Mouse (Mus musculus): ENCODE results near the gene Nt5dc3. TPM values are rescaled to one million over a fixed set of nuclear protein-coding genes. Genes with fewer than 3 reads are reported as not detected.

Nt5dc3 gene
- polyA plus RNA-seq, 1 experiment from 2014 or later = 1.3 TPM

GRCm38 (mm10) chr10:86794794-86795535 lies 16.2 kb downstream of the Nt5dc3 start:
- no peak for ATAC-seq (replicated peaks; ENCODE audit: low FRiP score)

GRCm38 (mm10) chr10:86796073-86796741 lies 17.4 kb downstream of the Nt5dc3 start:
- Histone ChIP-seq H3K4me3 (ENCODE audit: low read depth, low read length) (no peak overlapping the region), H3K4me1 (replicated peaks; ENCODE audit: control insufficient read depth, insufficient read depth, low read length) (no peaks in the 10 kb centered on the region), H3K27ac (ENCODE audit: low read depth, low read length) (no peak overlapping the region), H3K4me2 (no peak overlapping the region), H3K9me3 (ENCODE audit: control insufficient read depth, low read length) (no peaks in the 10 kb centered on the region), H3K36me3 (ENCODE audit: control insufficient read depth, insufficient read depth, low read length) (no peaks in the 10 kb centered on the region), H3K27me3 (replicated peaks; ENCODE audit: control insufficient read depth, insufficient read depth, low read length) (no peaks in the 10 kb centered on the region), H3K9ac (ENCODE audit: low read depth, low read length) (no peak overlapping the region)
- ATAC-seq (replicated peaks; ENCODE audit: low FRiP score) = no peak
- no peak for DNase-seq (ENCODE audit: low spot score)
- 89% methylated on average over 5 of the region's 5 CpGs for WGBS

More at GRCm38 (mm10) chr10:86794794-86795535, 16.2 kb downstream of the Nt5dc3 start:
- Histone ChIP-seq H3K36me3 (ENCODE audit: control insufficient read depth, insufficient read depth, low read length) (no peaks in the 10 kb centered on the region), H3K4me1 (replicated peaks; ENCODE audit: control insufficient read depth, insufficient read depth, low read length) (no peaks in the 10 kb centered on the region), H3K4me3 (ENCODE audit: low read depth, low read length) (no peak overlapping the region), H3K27ac (ENCODE audit: low read depth, low read length) (no peak overlapping the region), H3K9me3 (ENCODE audit: control insufficient read depth, low read length) (no peaks in the 10 kb centered on the region), H3K27me3 (replicated peaks; ENCODE audit: control insufficient read depth, insufficient read depth, low read length) (no peaks in the 10 kb centered on the region), H3K4me2 (no peak overlapping the region), H3K9ac (ENCODE audit: low read depth, low read length) (no peak overlapping the region)
- no peak for DNase-seq (ENCODE audit: low spot score)
- WGBS = 88% methylated on average over 9 of the region's 9 CpGs

- ATAC-seq (replicated peaks; ENCODE audit: low FRiP score) (no peak), DNase-seq (ENCODE audit: low spot score) (no peak)
- no peaks in the 10 kb centered on the region for H3K9me3 ChIP-seq (ENCODE audit: control insufficient read depth, low read length)
- 76% methylated on average over 1 of the region's 1 CpGs for WGBS
- no peaks in the 10 kb centered on the region for H3K27me3 ChIP-seq (replicated peaks; ENCODE audit: control insufficient read depth, insufficient read depth, low read length)
- no peak overlapping the region for H3K9ac ChIP-seq (ENCODE audit: low read depth, low read length)
- no peak overlapping the region for H3K27ac ChIP-seq (ENCODE audit: low read depth, low read length)
- no peak overlapping the region for H3K4me3 ChIP-seq (ENCODE audit: low read depth, low read length)
- no peaks in the 10 kb centered on the region for H3K36me3 ChIP-seq (ENCODE audit: control insufficient read depth, insufficient read depth, low read length)
- no peaks in the 10 kb centered on the region for H3K4me1 ChIP-seq (replicated peaks; ENCODE audit: control insufficient read depth, insufficient read depth, low read length)
- no peak overlapping the region for H3K4me2 ChIP-seq
Observed at GRCm38 (mm10) chr10:86807362-86807761, 28.6 kb downstream of the Nt5dc3 start.

- Histone ChIP-seq H3K9me3 (ENCODE audit: control insufficient read depth, low read length) (no peaks in the 10 kb centered on the region), H3K27me3 (replicated peaks; ENCODE audit: control insufficient read depth, insufficient read depth, low read length) (no peaks in the 10 kb centered on the region), H3K9ac (ENCODE audit: low read depth, low read length) (no peak overlapping the region), H3K36me3 (ENCODE audit: control insufficient read depth, insufficient read depth, low read length) (no peaks in the 10 kb centered on the region), H3K4me2 (no peak overlapping the region), H3K27ac (ENCODE audit: low read depth, low read length) (no peak overlapping the region), H3K4me1 (replicated peaks; ENCODE audit: control insufficient read depth, insufficient read depth, low read length) (no peaks in the 10 kb centered on the region), H3K4me3 (ENCODE audit: low read depth, low read length) (no peak overlapping the region)
- ATAC-seq (replicated peaks; ENCODE audit: low FRiP score) (no peak), DNase-seq (ENCODE audit: low spot score) (no peak)
- WGBS = 88% methylated on average over 15 of the region's 15 CpGs
Observed at GRCm38 (mm10) chr10:86808013-86808758, 29.4 kb downstream of the Nt5dc3 start.

- no peaks in the 10 kb centered on the region for H3K27me3 ChIP-seq (replicated peaks; ENCODE audit: control insufficient read depth, insufficient read depth, low read length)
- no peaks in the 10 kb centered on the region for H3K4me1 ChIP-seq (replicated peaks; ENCODE audit: control insufficient read depth, insufficient read depth, low read length)
- no peak for DNase-seq (ENCODE audit: low spot score)
- H3K9me3 ChIP-seq (ENCODE audit: control insufficient read depth, low read length) = no peaks in the 10 kb centered on the region
- no peaks in the 10 kb centered on the region for H3K36me3 ChIP-seq (ENCODE audit: control insufficient read depth, insufficient read depth, low read length)
- H3K4me3 ChIP-seq (ENCODE audit: low read depth, low read length) = no peak overlapping the region
- H3K9ac ChIP-seq (ENCODE audit: low read depth, low read length) = no peak overlapping the region
- H3K27ac ChIP-seq (ENCODE audit: low read depth, low read length) = no peak overlapping the region
- no peak for ATAC-seq (replicated peaks; ENCODE audit: low FRiP score)
- WGBS = 93% methylated on average over 9 of the region's 9 CpGs
- H3K4me2 ChIP-seq = no peak overlapping the region
Observed at GRCm38 (mm10) chr10:86810000-86810399, 31.2 kb downstream of the Nt5dc3 start.

GRCm38 (mm10) chr10:86810612-86811011 lies 31.8 kb downstream of the Nt5dc3 start:
- no peaks in the 10 kb centered on the region for H3K9me3 ChIP-seq (ENCODE audit: control insufficient read depth, low read length)
- H3K4me1 ChIP-seq (replicated peaks; ENCODE audit: control insufficient read depth, insufficient read depth, low read length) = no peaks in the 10 kb centered on the region
- DNase-seq (ENCODE audit: low spot score) (no peak), ATAC-seq (replicated peaks; ENCODE audit: low FRiP score) (no peak)
- no peak overlapping the region for H3K4me3 ChIP-seq (ENCODE audit: low read depth, low read length)
- 89% methylated on average over 5 of the region's 5 CpGs for WGBS
- no peak overlapping the region for H3K4me2 ChIP-seq
- H3K27me3 ChIP-seq (replicated peaks; ENCODE audit: control insufficient read depth, insufficient read depth, low read length) = no peaks in the 10 kb centered on the region
- H3K9ac ChIP-seq (ENCODE audit: low read depth, low read length) = no peak overlapping the region
- H3K36me3 ChIP-seq (ENCODE audit: control insufficient read depth, insufficient read depth, low read length) = no peaks in the 10 kb centered on the region
- no peak overlapping the region for H3K27ac ChIP-seq (ENCODE audit: low read depth, low read length)

- H3K4me1 ChIP-seq (replicated peaks; ENCODE audit: control insufficient read depth, insufficient read depth, low read length) = peaks cover 7% of the 10 kb centered on the region
- H3K27me3 ChIP-seq (replicated peaks; ENCODE audit: control insufficient read depth, insufficient read depth, low read length) = no peaks in the 10 kb centered on the region
- DNase-seq (ENCODE audit: low spot score) (no peak), ATAC-seq (replicated peaks; ENCODE audit: low FRiP score) (no peak)
- H3K9ac ChIP-seq (ENCODE audit: low read depth, low read length) = no peak overlapping the region
- no peaks in the 10 kb centered on the region for H3K9me3 ChIP-seq (ENCODE audit: control insufficient read depth, low read length)
- H3K36me3 ChIP-seq (ENCODE audit: control insufficient read depth, insufficient read depth, low read length) = no peaks in the 10 kb centered on the region
- no peak overlapping the region for H3K4me2 ChIP-seq
- H3K27ac ChIP-seq (ENCODE audit: low read depth, low read length) = no peak overlapping the region
- WGBS = 75% methylated on average over 19 of the region's 19 CpGs
- H3K4me3 ChIP-seq (ENCODE audit: low read depth, low read length) = no peak overlapping the region
Observed at GRCm38 (mm10) chr10:86814292-86815131, 35.7 kb downstream of the Nt5dc3 start.

GRCm38 (mm10) chr10:86815133-86815532 lies 36.3 kb downstream of the Nt5dc3 start:
- WGBS = 65% methylated on average over 7 of the region's 7 CpGs
- H3K27me3 ChIP-seq (replicated peaks; ENCODE audit: control insufficient read depth, insufficient read depth, low read length) = no peaks in the 10 kb centered on the region
- H3K4me2 ChIP-seq = no peak overlapping the region
- no peak for DNase-seq (ENCODE audit: low spot score)
- ATAC-seq (replicated peaks; ENCODE audit: low FRiP score) = no peak
- H3K27ac ChIP-seq (ENCODE audit: low read depth, low read length) = no peak overlapping the region
- peaks cover 7% of the 10 kb centered on the region for H3K4me1 ChIP-seq (replicated peaks; ENCODE audit: control insufficient read depth, insufficient read depth, low read length)
- no peak overlapping the region for H3K4me3 ChIP-seq (ENCODE audit: low read depth, low read length)
- no peaks in the 10 kb centered on the region for H3K9me3 ChIP-seq (ENCODE audit: control insufficient read depth, low read length)
- no peak overlapping the region for H3K9ac ChIP-seq (ENCODE audit: low read depth, low read length)
- H3K36me3 ChIP-seq (ENCODE audit: control insufficient read depth, insufficient read depth, low read length) = no peaks in the 10 kb centered on the region
